Mouse (Mus musculus) mouse embryonic stem cell (cell line): ENCODE results near the gene Gm9944.

Experiments used
- in situ Hi-C, 2 experiments: fragments of 300-500 bp; cut with MboI; formaldehyde crosslinking; loops; 1 replicate in 1 of 2; 3 replicates in 1 of 2; pipeline ENCODE4 v1.14.3; 2019 to 2020; ENCODE audit warnings: low sequenced_read_pairs in 2 of 2, low pct_unique_long_range_greater_than_20kb in 1 of 2, mixed read lengths in 1 of 2; ENCODE audit not compliant: unreplicated experiment in 1 of 2

Gene Gm9944

DNA sequence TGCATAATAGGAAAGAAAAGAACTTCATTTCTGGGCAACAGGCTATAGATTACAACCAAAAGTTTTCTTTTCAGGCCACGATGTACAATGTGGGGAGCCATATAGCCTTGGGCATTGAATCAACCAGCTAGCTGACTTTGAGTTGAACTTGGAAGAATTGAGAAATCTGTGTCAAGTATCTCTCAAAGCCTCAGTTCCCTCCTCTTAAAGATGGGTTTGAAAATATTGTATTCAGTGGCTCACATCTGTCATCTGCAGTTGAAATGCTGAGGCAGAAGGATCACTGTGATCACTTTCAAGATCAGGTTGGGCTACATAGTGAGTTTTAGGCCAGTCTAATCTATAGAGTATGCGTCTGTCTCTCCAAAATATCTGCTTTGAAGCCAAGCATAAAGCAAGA is at the start of gene Gm9944:
Gm9944 (minus strand) TSS at position 101 of the 400 bp plus-strand sequence.
- in situ Hi-C loops: no loop called here

DNA sequence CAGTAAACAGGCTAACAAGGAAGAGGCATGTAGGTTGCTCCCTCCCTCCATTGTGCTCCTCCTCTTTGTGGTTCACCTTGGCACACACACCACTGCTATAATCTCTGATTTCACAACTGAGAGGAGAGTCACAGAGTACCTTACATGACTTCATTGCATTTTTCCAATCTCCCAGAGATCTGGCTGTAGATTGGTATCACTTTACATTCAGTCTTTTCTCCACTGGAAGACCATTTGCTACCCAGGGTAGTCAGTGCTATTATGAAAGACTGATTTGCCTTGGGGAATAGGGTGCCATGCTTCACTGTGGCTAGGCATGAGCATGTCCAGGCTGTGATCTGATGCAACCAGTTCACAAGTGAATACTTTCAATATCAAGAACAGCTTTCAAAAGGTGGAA is 40.2 kb upstream of the Gm9944 start:
- in situ Hi-C loops: no loop called here

DNA sequence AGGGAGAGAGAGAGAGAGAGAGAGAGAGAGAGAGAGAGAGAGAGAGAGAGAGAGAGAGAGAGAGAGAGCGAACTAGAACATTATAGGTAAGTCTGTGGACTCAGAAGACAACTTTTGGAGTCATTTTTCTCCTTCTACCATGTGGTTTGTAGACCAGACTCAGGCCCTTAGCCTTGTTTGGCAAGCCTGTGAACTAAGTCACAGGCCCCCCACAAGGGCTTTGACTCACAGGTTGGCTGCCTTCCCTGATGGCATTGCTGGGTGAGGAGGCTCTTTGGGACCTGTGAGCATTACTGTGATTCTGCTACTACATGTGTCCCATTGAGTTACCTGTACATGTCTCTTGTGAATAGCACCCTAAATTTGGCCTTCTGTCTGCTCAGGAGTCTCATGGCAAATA is 15.0 kb upstream of the Gm9944 start:
- in situ Hi-C loops: no loop called here

DNA sequence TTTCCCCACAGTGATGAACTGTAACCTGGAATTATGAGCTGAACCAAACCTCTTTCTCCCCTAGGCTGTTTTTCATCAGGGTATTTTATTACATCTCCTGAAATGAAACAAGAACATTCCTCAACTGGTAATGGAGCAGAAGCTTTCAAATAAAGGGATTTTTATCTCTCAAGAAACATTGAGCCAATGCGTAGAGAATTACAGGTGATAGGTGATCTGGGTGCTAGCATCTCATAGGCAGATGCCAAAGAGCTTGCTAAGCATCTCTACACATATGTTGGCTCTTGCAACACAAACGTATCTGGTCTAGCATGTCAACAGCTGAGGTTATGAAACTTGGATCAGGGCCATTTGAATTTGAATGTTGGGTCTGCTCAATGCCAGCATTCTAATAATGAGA is 12.1 kb upstream of the Gm9944 start:
- in situ Hi-C loops: no loop called here

DNA sequence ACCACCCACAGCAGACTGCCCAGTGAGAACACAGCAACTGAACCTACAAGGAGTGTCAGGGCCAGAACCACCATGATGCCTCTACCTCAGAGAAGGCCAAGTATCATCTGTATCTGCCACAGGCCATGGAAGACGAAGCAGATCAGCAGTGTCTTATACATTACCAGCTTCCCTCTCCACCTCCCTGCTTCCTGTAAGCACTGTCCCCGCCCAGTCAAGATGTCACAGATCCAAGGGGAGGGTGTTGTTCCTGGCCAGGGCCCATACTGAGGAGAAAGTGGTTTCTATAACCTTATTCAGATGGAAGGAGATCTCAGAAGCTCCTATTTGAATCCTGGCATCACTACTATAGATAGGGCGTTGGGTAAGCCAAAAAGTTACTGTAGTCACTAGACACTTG is 10.5 kb upstream of the Gm9944 start, which contains the start of gene Aadacl3:
Aadacl3 (minus strand) TSS at position 101 of the 400 bp plus-strand sequence.
- in situ Hi-C loops: no loop called here

DNA sequence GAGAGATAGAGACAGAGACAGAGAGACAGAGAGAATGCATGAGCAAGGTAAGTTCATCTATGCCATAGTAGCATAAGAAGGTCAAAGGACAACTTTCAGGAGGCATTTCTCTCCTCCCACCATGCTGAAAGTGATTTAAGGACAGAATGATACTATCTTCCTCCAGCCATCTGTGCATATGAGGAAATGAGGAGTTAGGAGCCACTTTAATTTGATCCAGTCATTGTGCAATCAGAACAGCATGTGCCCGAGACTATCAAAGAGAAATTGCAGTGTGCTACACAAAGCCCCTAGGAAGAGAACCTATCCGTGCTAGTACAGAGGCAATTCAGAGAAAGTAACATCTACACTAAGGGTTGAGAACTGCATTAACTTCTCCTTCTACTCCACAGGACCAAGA is 4.6 kb downstream of the Gm9944 start:
- in situ Hi-C loops: no loop called here

DNA sequence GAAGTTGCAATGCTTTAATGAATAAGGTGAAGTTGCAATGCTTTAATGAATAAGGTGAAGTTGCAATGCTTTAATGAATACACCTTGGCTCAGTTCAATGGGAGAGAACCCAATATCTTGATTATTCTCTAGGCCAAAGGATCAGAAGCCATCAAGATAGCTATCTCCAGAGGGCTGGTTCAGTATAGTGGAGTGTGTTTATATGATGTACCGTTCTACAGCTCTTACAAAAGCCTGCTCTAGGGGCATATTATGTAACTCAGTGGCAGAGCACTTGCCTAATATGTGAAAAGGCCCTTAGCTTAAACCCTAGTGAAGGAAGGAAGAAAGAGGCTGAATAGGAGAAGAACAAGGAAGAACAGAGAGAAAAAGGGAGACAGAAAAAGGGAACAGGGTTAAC is 11.5 kb downstream of the Gm9944 start:
- in situ Hi-C loops: no loop called here

DNA sequence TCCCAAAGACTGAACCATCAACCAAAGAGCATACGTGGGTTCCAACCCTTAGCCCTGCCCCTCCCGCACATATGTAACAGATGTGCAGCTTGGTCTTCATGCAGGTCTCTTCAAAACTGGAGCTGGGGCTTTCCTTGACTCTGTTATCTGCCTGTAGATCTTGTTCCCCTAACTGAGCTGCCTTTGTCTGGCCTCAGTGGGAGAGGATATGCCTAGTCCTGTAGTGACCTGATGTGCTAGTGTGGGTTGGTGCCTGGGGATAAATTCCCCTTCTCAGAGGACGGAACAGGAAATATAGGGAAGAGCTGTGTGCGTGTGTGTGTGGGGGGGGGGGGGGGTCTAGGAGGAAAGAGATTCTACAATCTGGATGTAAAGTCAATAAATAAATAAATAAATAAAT is 12.0 kb downstream of the Gm9944 start:
- in situ Hi-C loops: no loop called here

DNA sequence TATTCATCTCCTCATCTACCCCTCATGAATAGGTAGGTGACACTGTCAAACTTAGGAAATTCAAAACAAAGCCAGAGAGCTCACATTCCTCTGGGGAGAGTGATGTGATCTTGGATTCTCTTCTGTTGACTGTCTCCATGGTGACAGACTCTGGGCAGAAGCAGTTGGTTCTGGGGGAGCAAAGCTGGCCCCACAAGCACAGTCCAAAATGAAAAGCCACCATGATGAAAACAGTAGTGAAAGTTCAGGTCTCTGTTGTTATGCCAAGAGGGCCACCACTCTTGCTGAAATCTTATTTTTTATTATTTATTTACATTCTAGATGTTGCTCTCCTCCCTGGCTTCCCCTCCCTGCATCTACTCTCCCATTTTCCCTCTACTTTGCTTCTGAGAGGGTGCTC is 14.4 kb downstream of the Gm9944 start, which contains the start of gene 1700012P22Rik:
1700012P22Rik (minus strand) TSS at position 101 of the 400 bp plus-strand sequence.
- in situ Hi-C loops: no loop called here

DNA sequence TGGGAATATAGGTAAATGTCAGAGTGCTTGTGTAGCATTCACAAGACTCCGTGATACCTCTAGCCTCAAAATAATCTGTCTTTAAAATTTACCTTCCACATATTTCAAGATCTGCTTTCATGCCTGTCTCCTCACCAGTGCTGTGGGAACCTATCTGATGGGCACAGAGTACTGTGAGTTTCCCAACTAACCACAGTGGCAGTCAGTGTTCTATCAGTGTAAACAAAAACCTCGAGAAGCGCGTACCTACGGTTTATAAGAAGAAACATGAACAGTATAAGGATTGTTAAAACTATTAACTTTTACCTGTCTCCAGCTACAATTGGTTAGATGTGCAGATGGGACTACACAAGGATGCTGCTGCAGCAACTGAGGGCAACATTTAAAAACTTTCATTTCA is 19.9 kb downstream of the Gm9944 start:
- in situ Hi-C loops: no loop called here

DNA sequence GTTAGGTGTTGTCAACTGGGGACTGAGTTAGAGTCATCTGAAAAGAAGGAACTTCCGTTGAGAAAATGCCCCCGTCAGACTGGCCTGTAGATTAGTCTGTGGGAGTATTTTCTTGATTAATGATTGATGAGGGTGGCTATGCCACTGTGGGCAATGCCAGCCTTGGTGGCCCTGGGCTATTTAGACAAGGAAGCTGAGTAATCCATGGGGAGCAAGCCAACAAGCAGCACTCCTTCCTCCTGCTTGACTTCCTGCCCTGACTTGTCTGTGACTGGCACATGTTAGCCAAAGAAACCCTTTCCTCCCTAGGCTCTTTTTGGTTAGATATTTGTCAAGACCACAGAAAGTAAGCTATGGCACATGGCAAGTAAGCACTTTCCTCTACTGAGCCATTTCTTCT is 22.4 kb downstream of the Gm9944 start:
- in situ Hi-C loops: no loop called here

DNA sequence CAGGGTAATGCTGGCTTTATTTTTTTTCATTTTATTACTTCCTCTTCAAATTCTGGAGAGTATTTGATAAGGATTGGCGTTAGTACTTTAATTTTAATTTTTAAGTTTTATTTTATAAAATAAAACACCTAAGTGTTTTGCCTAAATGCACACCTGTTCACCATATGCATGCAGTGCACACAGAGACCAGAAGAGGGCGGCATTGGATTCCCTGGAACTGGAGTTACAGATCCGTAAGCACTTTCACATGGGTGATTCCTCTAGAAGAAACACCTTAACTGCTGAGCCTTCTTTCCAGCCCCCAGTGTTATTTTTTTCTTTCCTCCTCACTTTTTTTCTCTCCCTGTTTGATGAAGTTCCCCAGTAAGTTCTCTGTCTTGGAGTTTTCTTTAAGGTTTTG is 24.2 kb downstream of the Gm9944 start:
- in situ Hi-C loops: no loop called here

DNA sequence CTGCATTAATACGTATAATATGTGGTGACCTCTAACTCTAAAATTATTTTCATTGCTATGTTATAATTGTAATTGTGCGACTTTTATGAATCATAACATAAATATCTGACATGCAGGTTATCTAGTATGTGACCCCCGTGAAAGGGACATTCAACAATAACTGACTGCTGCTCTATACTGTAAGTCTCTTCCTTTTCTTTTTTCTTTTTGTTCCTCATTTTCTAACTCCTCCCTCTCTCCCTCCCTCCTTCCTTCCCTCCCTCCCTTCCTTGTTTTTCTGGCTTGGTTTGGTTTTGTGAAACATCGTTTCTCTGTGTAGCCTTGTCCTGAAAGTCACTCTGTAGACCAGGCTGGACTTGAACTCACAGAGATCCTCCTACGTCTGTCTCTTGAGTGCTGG is 28.5 kb downstream of the Gm9944 start:
- in situ Hi-C loops: no loop called here

DNA sequence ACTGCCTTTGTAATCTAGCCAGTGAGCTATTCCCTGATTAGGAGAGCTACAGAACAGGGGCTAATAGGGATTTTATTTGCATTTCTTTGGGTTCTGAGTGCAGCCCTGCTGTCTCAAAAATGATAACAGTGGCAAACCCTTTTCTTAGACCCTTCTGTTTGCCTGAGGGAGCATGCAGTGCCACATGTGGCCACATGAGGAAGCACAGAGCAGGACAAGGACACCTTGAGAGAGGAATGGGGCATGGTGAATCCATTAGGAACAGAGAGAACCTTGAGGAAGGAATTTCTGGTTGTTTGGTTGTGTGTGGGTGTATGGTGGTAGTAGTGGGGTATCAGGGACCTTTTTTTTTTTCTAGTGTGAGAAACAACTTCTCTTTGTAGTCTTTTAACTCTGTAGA is 32.5 kb downstream of the Gm9944 start:
- in situ Hi-C loops: no loop called here

DNA sequence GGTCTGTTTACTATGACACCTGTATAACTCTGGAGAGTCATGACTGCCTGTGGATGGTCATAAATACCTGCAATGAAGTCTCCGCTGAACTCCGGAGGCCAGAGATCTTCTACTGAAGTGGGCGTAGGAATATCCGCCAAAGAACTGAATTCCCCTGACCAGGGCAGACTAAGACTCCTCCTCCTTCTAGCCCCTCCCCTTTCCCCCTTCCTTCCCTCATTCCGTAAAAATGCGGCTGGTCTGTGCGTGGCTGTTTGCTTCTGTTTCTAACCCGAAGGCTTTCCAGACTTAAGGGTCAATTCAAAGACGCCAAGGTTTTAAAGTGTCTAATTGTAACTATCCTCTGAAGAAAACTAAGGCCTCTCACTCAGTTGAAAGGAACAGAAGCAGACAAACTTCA is 44.8 kb downstream of the Gm9944 start, which contains the start of gene Pramef12:
Pramef12 (minus strand) TSS at position 175 of the 400 bp plus-strand sequence.
- in situ Hi-C loops: no loop called here

DNA sequence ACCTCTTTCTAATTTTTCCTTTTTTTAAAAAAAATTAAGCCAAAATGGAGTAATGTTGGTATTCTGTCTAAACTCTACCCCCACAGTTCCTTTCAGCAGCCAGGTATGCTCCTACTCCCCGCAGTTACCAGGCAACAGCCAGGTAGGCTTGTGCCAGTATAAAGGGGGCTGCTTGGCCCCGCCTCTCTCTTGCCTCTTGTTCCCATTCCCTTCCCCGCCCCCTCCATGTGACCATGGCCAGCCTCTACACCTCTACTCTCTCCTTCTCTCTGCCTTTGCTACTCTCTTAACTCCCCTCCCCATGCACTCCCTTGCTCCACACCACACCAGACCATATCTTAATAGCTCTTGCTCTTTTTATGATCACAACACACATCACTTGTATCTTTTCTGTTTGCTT is 46.9 kb downstream of the Gm9944 start:
- in situ Hi-C loops: no loop called here

DNA sequence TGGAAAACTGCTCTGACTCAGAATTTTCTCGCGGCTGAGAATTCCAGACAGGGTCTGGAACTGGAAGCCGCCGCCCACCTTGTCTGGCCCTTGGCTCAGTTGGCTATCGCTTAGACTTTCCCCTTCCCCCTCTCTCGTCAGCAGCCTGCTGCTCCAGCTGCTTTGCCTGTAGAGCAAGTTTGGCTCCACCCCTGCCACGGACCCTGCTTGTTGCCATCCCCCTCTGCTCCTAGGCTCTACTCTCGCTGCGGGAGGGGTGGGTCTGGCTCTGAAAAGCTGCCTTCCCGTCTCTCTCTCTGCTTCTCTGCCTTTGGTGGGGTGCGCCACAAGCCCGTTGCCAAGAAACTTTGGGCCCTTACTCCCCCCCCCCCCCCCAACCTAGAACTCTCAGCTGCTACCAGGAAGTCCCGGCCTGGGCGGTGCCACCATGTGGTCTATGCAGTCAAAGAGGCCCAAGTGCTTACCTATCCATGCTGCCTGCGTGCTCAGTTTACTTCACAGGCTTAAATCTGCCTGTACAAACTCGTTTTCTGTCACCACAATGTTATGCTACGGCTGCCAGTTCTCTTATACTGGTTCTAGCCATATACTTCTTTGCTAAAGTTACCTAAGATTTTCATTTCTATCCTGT is 48.5 kb downstream of the Gm9944 start:
- in situ Hi-C loops: no loop called here
